Mouse (Mus musculus): ENCODE measurements around the gene Olfr97.
"Not testable (repeated sequence)": the region's sequence is repeated elsewhere in the genome, so short reads cannot be mapped to it uniquely, and the experiment has no call there.

The Olfr97 gene

DNA sequence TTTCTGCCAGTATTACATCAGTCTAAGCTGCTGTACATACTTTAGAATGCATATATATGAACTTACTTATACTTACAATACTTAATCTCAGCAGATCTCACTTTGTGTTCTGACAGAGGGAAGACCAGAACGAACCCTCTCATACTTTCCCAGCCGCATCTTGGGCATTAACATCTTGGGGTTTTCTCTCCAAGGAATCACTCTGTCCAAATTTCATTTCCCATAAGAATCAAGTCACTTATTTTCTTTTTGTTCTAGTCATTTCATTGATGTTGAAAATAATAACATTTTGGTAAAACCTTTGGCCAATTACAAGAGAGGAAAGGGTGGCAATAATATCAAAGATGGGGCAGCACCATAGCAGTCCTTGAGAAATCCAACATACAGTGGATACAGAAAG lies at the start of gene Olfr97:
Gene Olfr97 (minus strand): TSS at position 101 of the 400 bp plus-strand sequence.
- DNase-seq (ENCODE audit: low spot score), result not testable (repeated sequence)

DNA sequence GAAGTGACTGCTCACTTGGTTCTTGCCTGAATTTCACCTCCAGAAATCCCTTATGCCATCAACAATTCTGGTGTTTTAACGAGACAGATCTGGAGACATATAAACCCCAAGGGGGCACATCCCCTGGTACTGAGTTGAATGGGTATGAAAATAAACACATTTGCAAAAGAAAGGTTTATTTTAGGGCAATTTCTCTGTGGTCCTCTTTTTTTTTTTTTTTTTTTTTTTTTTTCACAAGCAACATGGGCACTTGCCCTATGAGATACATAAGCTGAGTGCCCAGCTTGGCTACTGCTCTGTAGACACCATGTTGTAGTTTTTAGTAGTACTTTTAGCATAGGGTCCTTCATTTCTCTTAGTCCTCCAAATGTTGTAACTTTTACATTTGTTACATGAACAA lies 46.2 kb upstream of the Olfr97 start, which contains the start of gene Olfr99:
Gene Olfr99 (minus strand): TSS at position 101 of the 400 bp plus-strand sequence.
- no peak for DNase-seq (ENCODE audit: low spot score)

DNA sequence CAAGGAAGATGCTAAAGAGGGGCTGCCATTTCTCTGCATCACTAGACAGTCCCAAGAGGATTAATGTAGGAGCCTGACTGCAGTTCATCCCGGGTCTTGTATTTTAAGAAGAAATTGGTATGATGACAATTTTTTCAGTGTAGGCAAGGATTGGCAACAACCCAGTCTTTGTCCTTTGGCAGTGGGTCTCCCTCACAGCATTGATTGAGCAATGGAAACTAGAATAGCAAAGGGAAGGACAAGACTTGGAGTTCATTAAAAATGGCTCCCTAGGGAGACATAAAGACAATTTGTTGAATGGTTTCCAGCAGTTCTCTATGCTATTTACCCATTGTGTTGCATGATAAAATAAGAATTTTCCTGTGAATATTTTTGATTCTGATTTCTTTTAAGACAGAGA lies 43.2 kb upstream of the Olfr97 start:
- no peak for DNase-seq (ENCODE audit: low spot score)

DNA sequence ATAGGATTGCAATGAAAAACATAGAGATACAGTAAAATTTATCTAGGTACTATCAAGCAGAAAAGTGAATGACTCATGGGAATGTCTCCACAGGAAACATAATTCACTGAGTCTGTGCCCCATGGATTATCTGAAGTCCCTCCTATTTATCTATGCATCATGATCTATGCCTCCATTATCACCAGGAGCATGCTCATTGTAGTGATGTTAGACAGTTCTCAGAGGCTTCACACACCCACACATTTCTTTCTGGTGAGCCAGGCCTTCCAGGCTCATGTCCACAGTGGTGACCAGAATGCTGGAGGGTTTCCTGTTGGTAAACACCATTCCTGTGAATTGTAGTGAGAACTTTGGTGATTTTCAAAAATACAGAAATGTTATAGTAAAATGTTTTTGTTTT lies 39.4 kb upstream of the Olfr97 start:
- DNase-seq (ENCODE audit: low spot score), result no peak

- DNase-seq (ENCODE audit: low spot score), result no peak
These were observed 38.6 kb upstream of the Olfr97 start for GRCm38 (mm10) chr17:37275626-37276248.

GRCm38 (mm10) chr17:37270702-37271092 lies 33.6 kb upstream of the Olfr97 start:
- no peak for DNase-seq (ENCODE audit: low spot score)

GRCm38 (mm10) chr17:37270058-37270701 lies 33.0 kb upstream of the Olfr97 start, which contains the start of gene H2-M3:
Gene H2-M3 (plus strand): TSS chr17:37270220.
- peak; percentile 76 for DNase-seq (ENCODE audit: low spot score)

GRCm38 (mm10) chr17:37263626-37264025 lies 26.5 kb upstream of the Olfr97 start, which contains the start of gene Olfr98:
Gene Olfr98 (minus strand): TSS chr17:37263749.
- no peak for DNase-seq (ENCODE audit: low spot score)

DNA sequence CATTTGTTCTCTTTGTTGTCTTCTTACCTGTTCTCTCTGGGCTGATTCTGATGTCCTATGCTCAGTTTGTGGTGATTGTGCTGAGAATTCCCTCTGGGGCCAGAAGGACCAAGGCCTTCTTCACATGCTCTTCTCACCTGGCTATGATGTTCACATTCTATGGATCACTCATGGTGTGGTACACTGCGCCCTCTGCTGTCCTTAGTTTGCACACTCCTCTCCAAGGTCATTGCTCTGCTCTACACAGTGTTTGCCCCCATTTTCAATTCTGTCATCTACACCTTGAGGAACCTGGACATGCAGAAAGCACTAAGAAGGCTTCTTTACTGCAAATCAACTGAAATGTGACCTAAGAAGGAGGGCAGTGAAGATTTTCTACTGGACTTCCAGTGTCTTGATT lies 13.4 kb upstream of the Olfr97 start:
- DNase-seq (ENCODE audit: low spot score), result no peak

DNA sequence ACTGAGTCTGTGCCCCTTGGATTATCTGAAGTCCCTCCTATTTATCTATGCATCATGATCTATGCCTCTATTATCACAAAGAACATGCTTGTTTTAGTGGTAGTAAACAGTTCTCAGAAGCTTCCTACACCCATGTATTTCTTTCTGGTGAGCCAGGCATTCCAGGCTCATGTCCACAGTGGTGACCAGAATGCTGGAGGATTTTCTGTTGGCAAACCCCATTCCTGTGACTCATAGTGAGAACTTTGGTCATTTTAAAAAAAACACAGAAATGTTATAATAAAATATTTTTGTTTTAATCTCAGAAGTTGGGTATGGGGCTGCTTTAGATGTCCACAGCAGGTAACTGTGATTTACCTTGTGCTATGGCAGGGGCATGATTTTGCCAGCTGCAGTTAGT lies 12.3 kb upstream of the Olfr97 start:
- no peak for DNase-seq (ENCODE audit: low spot score)

- no peak for DNase-seq (ENCODE audit: low spot score)
These were observed 9.6 kb upstream of the Olfr97 start for GRCm38 (mm10) chr17:37246715-37247114.

- no peak for DNase-seq (ENCODE audit: low spot score)
These were observed 5.1 kb upstream of the Olfr97 start for GRCm38 (mm10) chr17:37242198-37242597.

- DNase-seq (ENCODE audit: low spot score), result no peak
These were observed 15.3 kb downstream of the Olfr97 start for GRCm38 (mm10) chr17:37221879-37222278.

DNA sequence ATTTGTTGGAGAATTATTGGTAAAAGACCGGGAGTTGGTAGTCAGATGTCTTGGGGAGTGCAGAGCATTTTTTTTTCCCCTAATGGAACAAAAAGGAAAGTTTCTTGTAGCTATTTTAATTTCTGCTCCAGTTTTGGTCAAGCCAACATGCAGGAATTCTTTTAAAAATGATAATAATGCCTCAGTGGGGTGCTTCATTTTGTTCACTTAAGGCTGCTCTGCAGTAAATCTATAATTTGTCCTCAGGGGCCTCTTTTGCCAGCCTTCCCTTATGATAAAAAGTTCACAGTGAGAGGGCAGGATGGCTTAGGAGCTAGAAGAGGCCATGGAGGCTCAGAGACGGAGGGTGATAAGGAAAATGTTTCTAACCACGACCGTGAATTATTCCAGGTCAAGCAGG lies 17.3 kb downstream of the Olfr97 start, which contains the start of gene Olfr96:
Gene Olfr96 (plus strand): TSS at position 301 of the 400 bp plus-strand sequence.
- DNase-seq (ENCODE audit: low spot score), result no peak

DNA sequence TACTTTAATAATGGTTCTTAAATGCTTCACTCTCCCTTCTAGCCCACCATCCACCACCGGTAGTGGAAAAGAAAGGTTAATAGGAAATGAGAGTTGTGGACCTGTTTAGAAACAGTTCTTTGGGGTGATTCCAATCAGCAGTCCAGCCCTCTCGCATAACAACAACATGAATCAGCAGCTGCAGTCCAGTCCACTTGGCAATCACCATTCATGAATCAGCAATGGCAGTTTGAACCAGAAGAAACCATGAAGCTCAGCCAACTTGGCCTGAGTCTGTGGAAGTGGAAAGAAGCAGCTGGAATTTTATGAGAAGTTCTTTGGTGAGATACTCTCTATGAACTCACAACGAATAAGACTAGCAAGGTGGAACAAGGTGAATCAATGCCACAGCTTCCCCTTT lies 18.6 kb downstream of the Olfr97 start:
- no peak for DNase-seq (ENCODE audit: low spot score)

DNA sequence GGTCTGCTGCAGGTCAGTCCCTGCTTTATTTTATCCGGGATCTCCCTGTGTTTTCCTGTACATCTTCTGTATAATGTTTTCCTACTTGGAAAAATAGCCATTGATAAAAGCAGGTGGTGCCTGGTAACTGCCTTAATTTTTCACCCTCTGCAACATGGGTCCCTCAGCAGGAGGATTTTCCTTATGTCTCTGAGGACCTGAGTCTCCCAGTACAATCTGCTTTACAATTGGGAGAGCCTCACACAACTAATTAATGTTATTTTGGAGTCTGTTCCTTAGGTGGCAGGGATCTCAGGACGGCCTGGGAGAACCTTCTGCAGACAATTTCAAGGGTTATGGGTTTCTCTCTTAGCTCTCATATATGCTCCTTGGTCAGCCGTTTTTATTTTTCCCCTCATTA lies 24.1 kb downstream of the Olfr97 start, which contains the start of gene Olfr95:
Gene Olfr95 (minus strand): TSS at position 101 of the 400 bp plus-strand sequence.
- no peak for DNase-seq (ENCODE audit: low spot score)

DNA sequence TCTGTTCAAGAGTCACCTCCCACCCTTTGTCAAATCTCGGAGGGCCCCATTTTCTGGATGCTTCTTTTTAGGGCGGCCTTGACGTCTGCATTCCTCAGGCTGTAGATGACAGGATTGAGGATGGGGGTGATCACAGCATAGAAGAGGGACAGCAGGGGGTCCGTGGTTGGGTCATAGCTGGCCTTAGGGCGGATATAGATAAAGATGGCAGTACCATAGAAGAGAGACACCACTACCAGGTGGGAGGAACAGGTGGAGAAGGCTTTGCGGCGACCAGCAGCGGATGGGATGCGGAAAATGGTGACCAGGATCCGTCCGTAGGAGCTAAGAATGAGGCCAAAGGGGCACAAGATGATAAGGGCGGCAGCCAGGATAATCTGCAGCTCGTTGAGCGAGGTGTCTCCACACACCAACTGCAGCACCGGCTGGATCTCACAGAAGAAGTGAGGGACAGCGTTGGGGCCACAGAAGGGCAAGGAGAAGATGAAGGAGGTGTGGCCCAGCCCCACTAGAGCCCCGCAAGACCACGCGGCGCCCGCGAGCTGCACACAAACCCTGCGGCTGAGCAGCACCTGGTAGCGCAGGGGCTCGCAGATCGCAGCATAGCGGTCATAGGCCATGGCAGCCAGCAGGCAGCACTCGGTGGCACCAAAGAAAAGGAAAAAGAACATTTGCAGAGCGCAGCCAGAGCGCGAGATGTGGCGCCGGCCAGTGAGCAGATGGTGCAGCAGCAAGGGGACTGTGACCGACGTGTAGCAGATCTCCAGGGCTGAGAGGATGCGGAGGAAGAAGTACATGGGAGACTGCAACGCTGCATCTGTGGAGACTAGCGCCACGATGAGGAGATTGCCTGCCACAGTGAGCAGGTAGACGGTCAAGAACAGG lies 26.0 kb downstream of the Olfr97 start:
- DNase-seq (ENCODE audit: low spot score), result no peak

DNA sequence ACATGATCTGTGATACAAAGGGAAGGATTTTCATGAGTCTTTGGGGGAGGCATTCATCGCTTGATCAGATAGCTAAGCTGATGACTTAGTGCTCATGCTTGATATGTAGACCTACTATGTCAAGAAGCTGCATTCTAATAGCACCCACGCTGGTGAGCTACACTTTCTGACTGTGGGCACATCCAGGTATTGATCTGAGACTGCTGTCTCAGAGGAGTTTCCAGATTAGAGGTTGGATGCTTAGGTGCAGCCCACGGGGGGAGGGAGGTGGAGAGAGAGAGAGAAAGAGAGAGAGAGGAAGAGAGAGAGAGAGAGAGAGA lies 33.3 kb downstream of the Olfr97 start:
- DNase-seq (ENCODE audit: low spot score), result no peak

DNA sequence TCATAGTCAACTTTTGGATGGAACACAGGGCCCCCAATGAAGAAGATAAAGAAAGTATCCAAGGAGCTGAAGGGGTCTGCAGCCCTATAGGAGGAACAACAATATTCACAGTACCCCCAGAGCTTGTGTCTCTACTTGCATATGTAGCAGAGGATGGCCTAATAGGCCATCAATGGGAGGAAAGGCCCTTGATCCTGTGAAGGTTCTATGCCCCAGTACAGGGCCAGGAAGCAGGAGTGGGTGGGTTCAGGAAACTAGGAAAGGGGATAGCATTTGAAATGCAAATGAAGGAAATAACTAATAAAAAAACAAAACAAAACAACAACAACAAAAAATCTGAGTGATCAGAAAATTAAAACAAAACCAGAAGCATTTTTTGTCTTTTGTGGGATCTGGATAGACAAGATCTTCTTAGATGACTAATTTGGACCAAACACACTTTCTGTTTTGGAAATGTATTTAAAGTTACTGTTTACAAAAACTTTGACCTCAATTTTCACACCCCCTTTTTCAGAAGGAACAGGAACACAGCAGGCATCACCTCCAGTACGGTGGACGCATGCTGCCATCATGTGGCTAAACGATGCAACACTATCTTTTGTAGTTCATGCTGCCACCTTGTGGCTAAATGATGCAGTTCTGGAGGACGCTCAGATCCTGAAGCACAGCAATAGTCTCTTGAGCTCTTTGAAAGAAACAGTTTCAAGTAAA lies 33.8 kb downstream of the Olfr97 start:
- DNase-seq (ENCODE audit: low spot score), result peak; percentile 34

- DNase-seq (ENCODE audit: low spot score), result no peak
These were observed 36.2 kb downstream of the Olfr97 start, which contains the start of gene Olfr94 for GRCm38 (mm10) chr17:37200894-37201293. Gene Olfr94 (minus strand): TSS chr17:37200994.

DNA sequence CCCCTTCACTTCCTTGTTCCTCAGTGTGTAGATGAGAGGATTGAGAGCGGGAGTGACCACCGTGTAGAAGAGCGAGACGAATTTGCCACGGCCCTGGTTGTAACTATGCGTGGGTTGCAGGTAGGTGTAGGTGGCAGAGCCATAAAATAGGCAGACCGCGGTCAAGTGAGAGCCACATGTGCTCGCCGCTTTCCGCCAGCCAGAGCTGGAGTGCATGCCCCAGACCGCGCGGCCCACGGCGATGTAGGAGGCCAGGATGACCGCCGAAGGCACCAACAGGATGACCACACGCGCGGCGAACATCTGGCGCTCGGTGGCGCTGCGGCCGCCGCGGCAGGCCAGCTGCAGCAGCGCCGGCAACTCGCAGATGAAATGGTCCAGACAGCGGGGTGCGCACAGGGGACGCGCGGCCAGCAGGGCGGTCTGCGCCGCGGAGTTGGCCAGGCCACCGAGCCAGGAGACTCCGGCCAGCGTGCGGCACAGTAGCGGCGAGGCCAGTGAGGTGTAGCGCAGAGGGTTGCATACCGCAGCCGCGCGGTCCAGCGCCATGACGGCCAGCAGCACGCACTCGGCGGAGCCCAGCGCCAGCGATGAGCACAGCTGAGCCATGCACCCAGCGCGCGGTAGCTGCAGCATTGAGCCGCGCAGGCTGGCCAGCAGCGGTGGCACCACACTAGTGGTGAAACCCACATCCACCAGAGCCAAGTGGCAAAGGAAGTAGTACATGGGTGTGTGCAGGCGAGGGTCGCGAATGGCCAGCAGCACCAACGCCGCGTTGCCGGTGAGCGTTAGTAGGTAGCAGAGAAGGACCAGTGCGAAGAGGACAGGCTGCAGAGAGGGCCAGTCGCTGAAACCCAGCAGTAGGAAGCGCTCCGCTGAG lies 40.0 kb downstream of the Olfr97 start:
- no peak for DNase-seq (ENCODE audit: low spot score)
